Mouse (Mus musculus): ENCODE measurements around the gene Zfp599.

DNA sequence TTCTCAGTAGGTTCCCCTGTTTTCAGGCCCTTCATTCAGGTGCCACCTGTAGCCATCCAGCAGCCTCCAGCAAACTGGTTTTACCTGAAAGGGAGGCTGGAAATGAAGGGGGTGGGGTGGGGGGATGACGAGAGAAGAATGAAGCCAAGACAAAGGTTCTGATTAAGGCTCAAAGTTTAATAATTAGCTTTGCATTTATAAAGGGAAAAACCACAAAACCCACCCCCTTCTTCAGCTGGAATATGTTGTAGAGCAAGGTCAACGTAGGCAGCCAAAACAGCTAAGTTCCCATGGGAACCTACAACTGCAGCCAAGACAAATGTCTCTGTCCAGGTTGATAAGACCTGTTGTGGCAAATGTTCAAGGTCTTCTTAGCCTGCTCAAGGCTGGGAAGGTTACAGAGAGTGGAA lies 45.9 kb downstream of the Zfp599 start:
- no peak for TF ChIP-seq CTCF (IDR thresholded peaks at IDR 0.05; ENCODE audit: insufficient read depth, low read length)
- TF ChIP-seq POLR2A (IDR thresholded peaks at IDR 0.05; ENCODE audit: borderline replicate concordance, extremely low read depth, low read depth, low read length), result no peak

All from lung, adult 2 months (tissue).